Mouse (Mus musculus): ENCODE measurements around the gene Fam187b.
"Not testable (repeated sequence)": the region's sequence is repeated elsewhere in the genome, so short reads cannot be mapped to it uniquely, and the experiment has no call there.

The Fam187b gene

DNA sequence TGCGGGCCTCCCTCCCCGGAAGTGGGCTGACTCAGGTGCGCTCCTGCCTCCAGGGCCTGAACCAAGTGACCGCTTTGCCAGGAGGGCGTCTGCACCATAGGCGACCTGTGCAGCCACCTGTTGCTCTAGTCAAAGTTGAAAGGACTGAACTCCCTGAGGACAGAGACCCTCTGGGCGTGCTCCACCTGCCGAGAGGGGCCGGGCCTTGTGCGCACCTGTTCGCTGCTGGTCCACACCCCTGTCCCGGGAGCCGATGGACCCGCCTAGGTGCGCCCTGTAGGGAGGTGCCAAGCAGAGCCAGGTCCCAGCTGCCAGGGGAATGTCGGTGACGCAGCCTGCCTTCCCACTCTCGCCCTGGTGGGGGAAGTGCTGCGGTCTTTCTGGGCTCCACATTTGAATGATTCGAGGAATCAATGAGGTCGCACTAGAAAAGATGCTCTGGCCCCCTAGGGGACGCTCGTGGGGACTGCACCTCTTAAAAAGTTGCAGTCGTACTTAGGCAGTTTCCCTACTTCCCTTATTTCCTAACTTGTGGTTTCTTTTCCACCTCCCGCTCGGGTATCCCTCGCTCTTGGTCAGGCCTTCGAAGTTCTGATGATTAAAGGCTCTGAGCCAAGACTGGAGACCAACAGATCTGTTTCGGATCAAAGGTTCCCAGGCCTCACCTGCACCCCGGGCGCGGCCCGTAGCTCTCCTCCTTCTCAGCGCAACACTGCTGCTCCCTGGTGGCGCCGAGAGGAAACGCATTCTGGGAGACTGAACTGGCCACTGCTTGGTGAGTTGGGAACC lies at the start of gene Fam187b:
Fam187b (plus strand) TSS at position 290 of the 789 bp plus-strand sequence.
- peak; percentile 86 to 95 for DNase-seq (ENCODE audit: low spot score in 2 of 2)

DNA sequence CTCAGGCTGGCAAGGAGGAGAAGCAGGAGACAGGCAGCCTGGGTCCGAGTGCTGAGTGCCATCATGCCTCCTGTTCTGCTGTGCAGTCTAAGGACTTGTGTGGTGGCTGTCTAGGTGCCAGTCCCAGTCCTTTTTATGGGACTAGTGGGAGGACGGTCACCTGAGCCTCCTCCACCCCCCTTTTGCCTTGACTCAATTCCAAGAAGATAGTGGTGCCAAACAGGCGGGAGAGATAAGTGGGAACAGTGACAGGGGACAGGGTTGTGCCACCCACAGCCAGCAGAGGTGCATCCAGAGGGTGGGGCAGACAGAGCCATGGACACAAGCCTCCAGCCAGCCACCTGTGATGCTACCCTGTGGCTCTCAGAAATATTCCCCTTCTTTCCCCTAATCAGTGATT lies 49.5 kb upstream of the Fam187b start:
- no peak for DNase-seq (ENCODE audit: low spot score in 2 of 2)

DNA sequence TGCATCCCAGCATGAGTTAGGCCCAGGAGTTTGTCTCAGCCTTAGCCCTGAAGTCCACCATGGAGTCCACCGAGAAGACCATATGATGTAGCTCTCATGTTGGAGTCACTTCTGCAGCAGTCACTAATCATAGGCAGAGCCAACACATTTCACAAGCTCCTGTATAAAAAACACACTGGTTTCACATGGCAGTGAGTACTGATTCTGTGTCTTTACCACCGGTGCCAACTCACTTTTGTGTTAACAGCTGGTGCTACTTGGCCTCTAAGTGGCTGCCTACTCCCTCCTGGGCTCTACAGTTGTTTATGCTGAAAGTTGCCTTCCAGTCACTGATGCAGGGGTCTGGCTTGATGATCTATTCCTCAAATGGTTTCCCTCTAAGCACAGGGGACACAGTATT lies 49.0 kb upstream of the Fam187b start, which contains the start of gene Hamp2:
Hamp2 (minus strand) TSS at position 101 of the 400 bp plus-strand sequence.
- DNase-seq (ENCODE audit: low spot score in 2 of 2), result not testable (repeated sequence)

- DNase-seq (ENCODE audit: low spot score in 2 of 2), result not testable (repeated sequence)
Measured at GRCm38 (mm10) chr7:30935422-30936099, 38.0 kb upstream of the Fam187b start.

- DNase-seq (ENCODE audit: low spot score in 2 of 2), result not testable (repeated sequence)
Measured at GRCm38 (mm10) chr7:30940070-30940469, 33.5 kb upstream of the Fam187b start.

DNA sequence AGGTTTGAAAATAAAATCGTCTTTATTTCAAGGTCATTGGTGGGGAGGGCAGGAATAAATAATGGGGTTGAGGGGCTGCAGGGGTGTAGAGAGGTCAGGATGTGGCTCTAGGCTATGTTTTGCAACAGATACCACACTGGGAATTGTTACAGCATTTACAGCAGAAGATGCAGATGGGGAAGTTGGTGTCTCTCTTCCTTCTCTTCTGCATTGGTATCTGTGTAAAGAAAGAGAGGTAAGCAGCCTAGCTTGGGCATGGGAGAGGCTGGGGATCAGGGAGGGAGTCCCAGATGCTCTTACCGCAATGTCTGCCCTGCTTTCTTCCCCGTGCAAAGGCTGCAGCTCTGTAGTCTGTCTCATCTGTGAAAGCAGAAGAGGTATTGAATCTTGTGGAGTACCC lies 31.2 kb upstream of the Fam187b start:
- not testable (repeated sequence) for DNase-seq (ENCODE audit: low spot score in 2 of 2)

DNA sequence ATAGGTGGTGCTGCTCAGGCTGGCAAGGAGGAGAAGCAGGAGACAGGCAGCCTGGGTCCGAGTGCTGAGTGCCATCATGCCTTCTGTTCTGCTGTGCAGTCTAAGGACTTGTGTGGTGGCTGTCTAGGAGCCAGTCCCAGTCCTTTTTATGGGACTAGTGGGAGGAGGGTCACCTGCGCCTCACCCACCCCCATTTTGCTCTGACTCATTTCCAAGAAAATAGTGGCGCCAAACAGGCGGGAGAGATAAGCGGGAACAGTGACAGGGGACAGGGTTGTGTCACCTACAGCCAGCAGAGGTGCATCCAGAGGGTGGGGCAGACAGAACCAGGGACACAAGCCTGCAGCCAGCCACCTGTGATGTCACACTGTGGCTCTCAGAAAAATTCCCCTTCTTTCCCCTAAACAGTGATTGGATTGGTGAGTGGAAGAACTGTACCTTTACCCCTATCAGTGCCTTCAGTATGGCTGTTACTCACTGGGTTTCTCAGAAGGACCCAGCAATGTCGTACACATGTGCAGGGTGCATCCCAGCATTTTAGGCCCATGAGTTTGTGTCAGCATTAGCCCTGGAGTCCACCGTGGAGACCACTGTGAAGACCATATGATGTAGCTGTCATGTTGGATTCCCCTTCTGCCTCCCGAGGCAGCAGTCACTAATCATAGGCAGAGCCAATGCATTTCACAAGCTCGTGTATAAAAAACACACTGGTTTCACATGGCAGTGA lies 29.5 kb upstream of the Fam187b start, which contains the start of gene Hamp:
Hamp (minus strand) TSS at position 124 of the 727 bp plus-strand sequence.
- no peak for DNase-seq (ENCODE audit: low spot score in 2 of 2)

DNA sequence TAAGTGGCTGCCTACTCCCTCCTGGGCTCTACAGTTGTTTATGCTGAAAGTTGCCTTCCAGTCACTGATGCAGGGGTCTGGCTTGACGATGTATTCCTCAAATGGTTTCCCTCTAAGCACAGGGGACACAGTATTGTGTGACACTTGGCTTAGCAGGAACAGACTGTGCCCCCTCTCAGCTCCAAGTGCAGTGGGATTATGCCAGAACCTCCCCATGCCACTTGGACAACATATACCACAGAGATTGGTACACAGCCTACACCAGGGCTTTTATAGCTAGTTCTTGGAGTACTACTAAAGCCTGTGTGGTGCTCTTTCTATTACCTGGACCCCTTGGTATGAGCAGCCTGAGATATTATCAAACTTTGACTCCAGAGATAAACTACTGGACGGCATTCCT lies 28.9 kb upstream of the Fam187b start:
- not testable (repeated sequence) for DNase-seq (ENCODE audit: low spot score in 2 of 2)

- DNase-seq (ENCODE audit: low spot score in 2 of 2), result not testable (repeated sequence)
Measured at GRCm38 (mm10) chr7:30945466-30945865, 28.1 kb upstream of the Fam187b start.

GRCm38 (mm10) chr7:30945876-30946275 lies 27.7 kb upstream of the Fam187b start:
- DNase-seq (ENCODE audit: low spot score in 2 of 2), result no peak

GRCm38 (mm10) chr7:30949902-30950301 lies 23.7 kb upstream of the Fam187b start:
- DNase-seq (ENCODE audit: low spot score in 2 of 2), result not testable (repeated sequence)

GRCm38 (mm10) chr7:30952441-30953265 lies 20.9 kb upstream of the Fam187b start:
- DNase-seq (ENCODE audit: low spot score in 2 of 2), result no peak

DNA sequence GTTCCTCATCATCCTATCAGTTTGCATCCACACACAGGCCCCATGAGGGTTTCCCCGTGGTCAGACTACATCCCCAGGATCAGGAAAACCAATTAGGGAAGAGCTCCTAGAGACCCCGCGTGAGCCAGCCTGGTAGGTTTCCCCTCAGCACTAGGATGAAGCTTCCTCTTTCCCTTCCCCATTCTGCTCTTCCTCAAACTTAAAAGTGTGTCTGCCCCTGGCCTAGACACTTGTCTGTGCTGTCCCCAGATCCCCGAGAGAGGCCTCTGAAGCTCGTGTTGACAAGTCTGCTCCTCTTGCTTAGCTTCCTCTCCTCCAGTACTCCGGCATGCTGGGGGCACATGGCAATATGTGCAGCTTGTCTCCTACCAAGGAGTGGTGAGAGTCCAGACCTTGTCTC lies 20.1 kb upstream of the Fam187b start:
- DNase-seq (ENCODE audit: low spot score in 2 of 2), result no peak

DNA sequence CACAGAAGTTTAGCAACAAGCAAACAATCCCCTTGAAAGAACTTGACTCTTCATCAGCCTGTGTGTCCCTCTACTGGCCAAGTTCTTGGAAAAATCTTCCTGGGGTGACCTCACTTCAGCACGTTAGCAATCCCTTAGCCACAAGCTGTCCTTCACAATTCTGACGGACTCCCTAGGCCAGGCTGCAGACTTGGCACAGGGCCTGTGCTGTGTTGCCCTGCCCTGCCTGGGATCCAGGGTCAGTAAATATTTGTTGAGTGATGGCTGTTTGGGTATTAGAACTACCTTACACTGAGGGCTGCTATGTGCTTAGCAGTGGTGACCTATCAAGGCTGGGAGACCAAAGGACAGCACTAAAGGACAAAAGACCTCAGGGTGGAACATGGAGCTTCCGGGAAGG lies 19.6 kb upstream of the Fam187b start:
- no peak for DNase-seq (ENCODE audit: low spot score in 2 of 2)

DNA sequence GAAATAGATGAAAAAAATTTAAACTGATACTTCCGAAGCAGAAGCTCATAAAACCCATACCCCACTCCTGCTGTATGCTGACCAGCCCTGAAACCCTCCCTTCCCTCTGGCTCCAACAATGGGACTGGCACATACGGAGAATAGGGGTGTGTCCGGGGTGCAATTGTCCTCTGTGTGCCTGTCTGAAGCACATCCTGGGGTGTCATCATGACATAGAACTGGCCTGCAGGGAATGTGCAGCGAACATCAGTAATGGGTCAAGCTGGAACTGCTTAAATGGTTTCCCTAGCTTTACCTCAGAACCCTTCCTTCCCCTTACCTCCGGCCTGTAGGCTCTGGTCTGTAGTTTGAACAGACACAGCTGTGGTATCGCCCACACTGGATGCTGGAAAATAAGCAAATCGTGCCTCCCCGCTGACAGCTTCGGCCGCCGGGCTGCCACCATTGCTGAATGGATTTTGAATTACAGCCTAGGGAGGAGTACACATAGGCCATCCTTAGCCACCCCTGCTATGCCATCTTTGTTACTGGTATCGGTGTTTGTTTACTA lies 18.5 kb upstream of the Fam187b start:
- no peak for DNase-seq (ENCODE audit: low spot score in 2 of 2)

GRCm38 (mm10) chr7:30955584-30956356 lies 17.8 kb upstream of the Fam187b start:
- peak; percentile 89 to 97 for DNase-seq (ENCODE audit: low spot score in 2 of 2)

GRCm38 (mm10) chr7:30956357-30956751 lies 17.2 kb upstream of the Fam187b start:
- peak in 1 of 2 experiments; percentile 50 for DNase-seq (ENCODE audit: low spot score in 2 of 2)

DNA sequence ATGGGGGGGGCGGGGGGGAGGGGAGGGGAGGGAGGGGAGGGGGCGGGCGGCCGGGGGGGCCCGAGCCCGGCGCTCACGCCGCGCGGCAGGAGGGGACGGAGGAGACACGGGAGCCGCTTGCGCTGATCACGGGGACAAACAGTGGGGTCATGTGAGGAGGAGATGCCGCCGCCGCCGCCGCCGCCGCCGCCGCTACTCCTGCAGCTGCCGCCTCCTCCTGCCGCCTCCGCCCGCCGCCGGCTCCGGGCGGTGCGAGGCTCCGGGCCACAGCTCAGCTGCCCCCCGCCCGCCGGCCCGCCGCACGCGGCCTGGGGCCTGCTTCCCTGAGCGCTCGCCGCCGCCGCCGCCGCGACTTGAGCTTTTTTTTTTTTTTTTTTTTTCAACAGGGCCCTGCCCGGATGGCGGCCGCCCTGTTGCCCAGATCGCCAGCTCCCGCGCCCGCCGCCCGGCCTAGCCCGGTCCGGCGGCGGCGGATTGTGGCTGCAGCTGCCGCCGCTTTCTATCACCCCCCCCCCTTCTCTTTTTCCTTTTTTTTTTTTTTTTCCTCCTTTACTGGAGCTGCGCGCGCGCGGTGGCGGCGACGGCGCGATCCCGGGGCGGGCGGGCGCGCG lies 16.7 kb upstream of the Fam187b start, which contains the start of gene Usf2:
Usf2 (minus strand) TSS at position 48 of the 611 bp plus-strand sequence.
- DNase-seq (ENCODE audit: low spot score in 2 of 2), result peak; percentile 77 to 87

GRCm38 (mm10) chr7:30957367-30957783 lies 16.2 kb upstream of the Fam187b start:
- DNase-seq (ENCODE audit: low spot score in 2 of 2), result peak; percentile 91 to 97
